Mouse (Mus musculus) midbrain, embryonic 15.5 days (tissue): ENCODE results near the gene Reep3. TPM values are rescaled to one million over a fixed set of nuclear protein-coding genes. Genes with fewer than 3 reads are reported as not detected.

Experiments used
- ATAC-seq: fragments of 200-750 bp; cut with Nextera tagmentation; replicated peaks from 2 replicates; pipeline ENCODE4 v1.8.0; 2017; ENCODE audit warnings: moderate TSS enrichment
- H3K27ac ChIP-seq: fragments of 300-500 bp; sonication (generic); 2 replicates; pipeline ENCODE4 v1.5.1; 2015; ENCODE audit warnings: mild to moderate bottlenecking, inconsistent platforms
- H3K27me3 ChIP-seq: fragments of 300-500 bp; sonication (generic); replicated peaks from 2 replicates; pipeline ENCODE4 v1.6.1; 2015; ENCODE audit warnings: inconsistent platforms
- H3K36me3 ChIP-seq: fragments of 300-500 bp; sonication (generic); replicated peaks from 2 replicates; pipeline ENCODE4 v1.6.1; 2015; ENCODE audit warnings: inconsistent platforms
- H3K4me1 ChIP-seq: fragments of 300-500 bp; sonication (generic); 2 replicates; pipeline ENCODE4 v1.6.1; 2015; ENCODE audit warnings: inconsistent platforms
- H3K4me2 ChIP-seq: fragments of 300-500 bp; sonication (generic); 2 replicates; pipeline ENCODE4 v1.6.1; 2015; ENCODE audit warnings: inconsistent platforms, mild to moderate bottlenecking, moderate library complexity
- H3K4me3 ChIP-seq: fragments of 300-500 bp; sonication (generic); 2 replicates; pipeline ENCODE4 v1.5.1; 2015; ENCODE audit warnings: mild to moderate bottlenecking, inconsistent platforms
- H3K9ac ChIP-seq: fragments of 300-500 bp; sonication (generic); 2 replicates; pipeline ENCODE4 v1.6.1; 2015; ENCODE audit warnings: mild to moderate bottlenecking, inconsistent platforms
- H3K9me3 ChIP-seq: fragments of 300-500 bp; sonication (generic); 2 replicates; pipeline ENCODE4 v1.6.1; 2016; ENCODE audit warnings: inconsistent platforms
- WGBS: fragments of 180-500 bp; shearing (Covaris S2); methylation state at CpG from one replicate; pipeline ENCODE4 v1.1.7; 2015; ENCODE audit warnings: mixed read lengths; 5-methylcytosine and 5-hydroxymethylcytosine counted together
- polyA plus RNA-seq: library from polyadenylated mRNA; unstranded; fragments of >200 nt; fragmentation: Nextera tagmentation; extraction: Ambion mirVana; gene quantifications from 2 replicates; pipeline ENCODE4 v1.2.1, GENCODE M21; 2015

The Reep3 gene
- polyA plus RNA-seq, 1 experiment from 2014 or later = 28.3 TPM

DNA sequence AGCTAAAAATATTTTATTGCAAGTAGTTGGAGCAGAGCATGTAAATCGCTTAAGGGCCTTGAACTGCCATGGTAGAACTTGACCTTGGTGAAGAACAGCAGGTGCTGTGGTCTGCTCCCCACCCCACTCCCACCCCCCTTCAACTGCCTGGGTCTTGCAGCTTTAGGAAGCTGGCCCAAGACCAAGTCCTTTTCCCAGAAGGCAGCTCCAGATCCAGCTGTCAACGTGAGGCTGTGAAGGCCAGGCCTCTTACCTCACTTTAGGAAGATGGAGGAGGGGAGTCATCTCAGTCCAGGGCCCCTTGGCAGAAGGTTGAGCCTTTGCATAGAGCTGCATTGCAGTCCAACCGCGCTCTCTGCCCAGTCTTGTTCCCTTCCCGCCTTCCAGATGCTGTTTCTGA is 102.3 kb downstream of the Reep3 start:
- H3K27ac ChIP-seq = no peak overlapping the region
- H3K4me3 ChIP-seq = no peak overlapping the region
- no peaks in the 10 kb centered on the region for H3K9me3 ChIP-seq
- H3K4me2 ChIP-seq = no peak overlapping the region
- H3K36me3 ChIP-seq = no peaks in the 10 kb centered on the region
- 77% methylated on average over 5 of the region's 5 CpGs for WGBS
- no peaks in the 10 kb centered on the region for H3K27me3 ChIP-seq
- no peak overlapping the region for H3K9ac ChIP-seq
- H3K4me1 ChIP-seq = 0 out of 2 replicates have a peak, but pooled peaks cover 5% of the 10 kb centered on the region
- ATAC-seq = no peak

DNA sequence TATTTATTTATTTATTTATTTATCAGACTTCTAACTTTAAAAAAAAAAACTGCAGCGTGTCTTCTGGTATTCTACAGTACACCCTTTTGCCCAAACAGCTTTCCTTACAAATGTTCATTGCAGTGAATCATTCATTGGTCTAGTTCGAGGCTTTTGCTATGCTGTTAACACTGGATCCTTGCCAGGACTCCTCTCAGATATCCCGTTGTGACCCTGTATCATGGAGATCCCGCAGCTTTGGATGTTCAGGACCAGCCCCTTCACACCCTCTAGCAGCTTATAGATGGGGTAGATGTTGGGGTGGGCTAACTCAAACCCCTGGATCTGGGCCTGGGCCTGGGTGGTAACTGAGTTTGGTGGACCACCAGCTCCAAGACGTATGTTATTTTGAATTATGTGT is 104.2 kb downstream of the Reep3 start:
- no peaks in the 10 kb centered on the region for H3K9me3 ChIP-seq
- no peak for ATAC-seq
- no peak overlapping the region for H3K27ac ChIP-seq
- no peak overlapping the region for H3K4me2 ChIP-seq
- H3K4me1 ChIP-seq = 0 out of 2 replicates have a peak, but pooled peaks cover 5% of the 10 kb centered on the region
- WGBS = 72% methylated on average over 5 of the region's 5 CpGs
- H3K27me3 ChIP-seq = no peaks in the 10 kb centered on the region
- H3K9ac ChIP-seq = no peak overlapping the region
- H3K36me3 ChIP-seq = no peaks in the 10 kb centered on the region
- no peak overlapping the region for H3K4me3 ChIP-seq

DNA sequence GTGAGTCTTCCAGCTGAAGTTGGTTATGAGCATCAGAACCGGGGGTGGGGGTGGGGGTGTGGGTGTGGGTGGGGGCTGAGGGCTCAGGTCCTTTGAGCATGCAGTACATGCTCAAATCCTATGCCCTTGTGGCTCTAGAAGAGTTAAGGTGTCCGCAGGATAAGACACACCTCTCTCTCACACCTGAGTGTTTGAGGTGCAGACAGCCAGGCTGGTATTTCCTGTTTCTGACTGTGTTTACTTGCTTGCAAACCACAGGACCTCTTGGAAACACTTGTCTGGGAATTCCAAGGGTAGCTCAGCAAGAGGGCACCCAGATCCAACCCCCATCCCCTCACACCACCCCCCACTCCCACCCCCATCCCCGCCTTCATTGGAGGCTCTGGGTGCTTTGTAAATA is 106.2 kb downstream of the Reep3 start:
- H3K9ac ChIP-seq = no peak overlapping the region
- no peaks in the 10 kb centered on the region for H3K9me3 ChIP-seq
- H3K4me2 ChIP-seq = no peak overlapping the region
- no peaks in the 10 kb centered on the region for H3K27me3 ChIP-seq
- no peak for ATAC-seq
- no peaks in the 10 kb centered on the region for H3K36me3 ChIP-seq
- H3K27ac ChIP-seq = no peak overlapping the region
- H3K4me3 ChIP-seq = no peak overlapping the region
- WGBS = 81% methylated on average over 2 of the region's 3 CpGs
- H3K4me1 ChIP-seq = 0 out of 2 replicates have a peak, but pooled peaks cover 5% of the 10 kb centered on the region

DNA sequence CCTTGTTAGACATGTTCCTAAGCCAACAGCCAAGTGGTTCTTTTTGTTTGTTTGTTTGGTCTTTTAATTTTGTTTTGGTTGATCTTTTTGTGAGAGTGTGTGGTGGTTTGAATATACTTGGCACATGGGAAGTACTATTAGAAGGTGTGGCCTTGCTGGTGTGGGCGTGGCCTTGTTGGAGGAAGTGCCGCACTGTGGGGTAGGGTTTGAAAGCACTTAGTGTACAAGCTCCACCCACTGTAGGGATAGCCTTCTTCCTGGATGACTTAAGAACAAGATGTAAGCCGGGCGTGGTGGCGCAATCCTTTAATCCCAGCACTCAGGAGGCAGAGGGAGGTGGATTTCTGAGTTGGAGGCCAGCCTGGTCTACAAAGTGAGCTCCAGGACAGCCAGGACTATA is 113.7 kb downstream of the Reep3 start:
- no peak for ATAC-seq
- H3K36me3 ChIP-seq = no peaks in the 10 kb centered on the region
- H3K4me1 ChIP-seq = no peaks in the 10 kb centered on the region
- no peaks in the 10 kb centered on the region for H3K9me3 ChIP-seq
- WGBS = 90% methylated on average over 5 of the region's 5 CpGs
- H3K27me3 ChIP-seq = no peaks in the 10 kb centered on the region
- H3K4me3 ChIP-seq = no peak overlapping the region
- no peak overlapping the region for H3K9ac ChIP-seq
- H3K27ac ChIP-seq = no peak overlapping the region
- no peak overlapping the region for H3K4me2 ChIP-seq

DNA sequence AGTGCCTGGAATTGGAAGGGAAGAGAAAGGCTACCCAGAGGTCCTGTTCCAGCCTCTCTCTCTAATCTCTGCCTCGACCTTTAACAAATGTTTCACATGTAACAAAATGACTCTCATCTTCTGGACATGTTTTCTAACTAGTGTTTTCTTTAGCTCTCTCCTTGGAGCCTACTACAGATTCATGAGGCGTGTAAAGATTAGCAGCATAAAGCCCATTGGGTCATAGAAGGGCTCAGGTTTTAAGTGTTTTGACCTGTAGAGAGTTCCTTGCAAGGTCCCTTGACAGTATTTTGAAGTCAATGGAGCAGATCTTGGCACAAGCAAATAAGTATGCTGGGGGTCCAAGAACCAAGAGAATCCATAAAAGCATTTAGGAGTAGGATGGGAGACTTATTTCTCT is 118.5 kb downstream of the Reep3 start:
- H3K4me2 ChIP-seq = no peak overlapping the region
- ATAC-seq = no peak
- H3K9ac ChIP-seq = no peak overlapping the region
- WGBS = 82% methylated on average over 2 of the region's 2 CpGs
- no peaks in the 10 kb centered on the region for H3K9me3 ChIP-seq
- H3K36me3 ChIP-seq = no peaks in the 10 kb centered on the region
- no peak overlapping the region for H3K4me3 ChIP-seq
- no peak overlapping the region for H3K27ac ChIP-seq
- no peaks in the 10 kb centered on the region for H3K27me3 ChIP-seq
- peaks cover 5% of the 10 kb centered on the region for H3K4me1 ChIP-seq

DNA sequence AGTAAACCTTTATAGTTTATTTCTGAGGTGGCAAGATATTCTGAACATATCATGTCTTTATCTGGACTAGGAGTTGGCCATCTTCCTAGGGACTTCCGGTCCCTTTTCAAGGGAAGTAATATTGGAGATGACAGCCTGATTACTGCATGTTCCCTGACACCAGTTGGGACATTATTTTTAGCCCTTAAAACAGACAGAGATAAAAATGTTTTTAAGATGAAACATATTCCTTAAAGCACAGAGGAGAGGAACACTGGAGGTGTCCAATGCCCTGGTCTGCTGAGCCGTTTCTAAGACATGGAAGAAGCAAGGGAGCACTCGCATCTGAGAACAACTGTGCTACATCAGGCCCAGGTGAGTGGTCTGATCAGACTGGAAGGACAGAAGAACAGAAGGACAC is 119.7 kb downstream of the Reep3 start:
- H3K4me2 ChIP-seq = no peak overlapping the region
- no peak for ATAC-seq
- no peak overlapping the region for H3K4me3 ChIP-seq
- peaks cover 5% of the 10 kb centered on the region for H3K4me1 ChIP-seq
- H3K9ac ChIP-seq = no peak overlapping the region
- H3K27me3 ChIP-seq = no peaks in the 10 kb centered on the region
- no peaks in the 10 kb centered on the region for H3K36me3 ChIP-seq
- WGBS = 93% methylated on average over 3 of the region's 3 CpGs
- no peak overlapping the region for H3K27ac ChIP-seq
- no peaks in the 10 kb centered on the region for H3K9me3 ChIP-seq

DNA sequence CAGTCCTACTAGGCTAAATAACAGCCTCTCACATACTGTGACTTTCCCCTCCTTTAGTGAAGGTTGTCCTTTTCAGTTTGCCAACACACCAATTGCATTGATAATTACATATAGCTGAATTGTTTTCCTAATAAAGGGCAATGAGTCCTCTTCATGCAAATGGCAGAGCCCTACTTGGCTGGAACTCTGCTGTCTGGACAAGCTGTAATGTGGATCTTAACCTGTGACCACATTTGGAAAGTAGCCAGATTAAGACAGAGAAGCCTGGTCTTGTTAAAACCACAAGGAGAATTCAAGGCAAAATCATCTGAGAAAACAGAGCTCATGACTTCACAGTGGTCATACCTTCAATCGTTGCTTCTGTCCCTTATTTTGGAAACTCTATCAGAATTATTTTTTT is 121.3 kb downstream of the Reep3 start:
- H3K27ac ChIP-seq = no peak overlapping the region
- peaks cover 5% of the 10 kb centered on the region for H3K4me1 ChIP-seq
- no peak for ATAC-seq
- no peak overlapping the region for H3K4me2 ChIP-seq
- no peaks in the 10 kb centered on the region for H3K36me3 ChIP-seq
- H3K9me3 ChIP-seq = no peaks in the 10 kb centered on the region
- H3K4me3 ChIP-seq = no peak overlapping the region
- no peak overlapping the region for H3K9ac ChIP-seq
- H3K27me3 ChIP-seq = no peaks in the 10 kb centered on the region
- 84% methylated on average over 1 of the region's 1 CpGs for WGBS

DNA sequence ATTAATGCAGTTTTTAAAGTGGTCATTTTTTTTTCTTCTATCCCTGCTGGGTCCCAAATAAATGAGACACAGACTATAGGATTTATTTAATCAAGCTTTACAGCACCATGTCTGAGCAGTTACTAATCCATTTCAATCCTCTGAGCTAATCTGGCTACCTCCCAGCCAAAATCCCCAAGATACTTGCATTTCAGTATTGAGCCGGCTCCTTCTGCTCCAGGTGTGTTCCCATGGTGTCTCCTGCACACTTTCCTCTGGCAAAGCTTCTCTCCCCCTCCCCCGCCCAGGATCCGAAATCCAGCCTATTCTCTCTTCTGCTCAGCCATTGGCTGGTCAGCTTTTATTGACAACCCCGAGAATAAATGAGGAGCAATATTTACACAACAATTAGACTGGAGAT is 122.3 kb downstream of the Reep3 start:
- no peaks in the 10 kb centered on the region for H3K27me3 ChIP-seq

DNA sequence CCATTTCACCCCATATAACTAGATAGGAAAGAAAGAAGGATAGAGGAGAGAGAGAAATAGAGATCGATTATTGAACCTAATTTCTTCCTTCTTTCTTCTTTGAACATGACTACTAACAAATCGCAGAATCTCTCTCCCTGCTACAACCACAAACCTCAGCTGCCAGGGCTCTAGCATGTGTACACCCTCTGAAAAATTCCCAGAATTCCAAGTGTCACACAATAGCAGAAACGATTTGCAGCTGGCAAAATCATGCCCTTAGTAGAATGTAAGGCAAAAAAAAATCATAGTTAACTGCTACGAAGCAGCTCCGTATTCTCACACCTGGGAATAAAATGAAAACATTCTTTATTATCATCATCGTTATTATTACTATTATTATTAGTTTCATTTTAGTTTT is 122.9 kb downstream of the Reep3 start:
- Histone ChIP-seq H3K4me2 (no peak overlapping the region), H3K4me1 (peaks cover 5% of the 10 kb centered on the region), H3K36me3 (no peaks in the 10 kb centered on the region), H3K9ac (no peak overlapping the region), H3K4me3 (no peak overlapping the region), H3K9me3 (no peaks in the 10 kb centered on the region), H3K27ac (no peak overlapping the region), H3K27me3 (no peaks in the 10 kb centered on the region)
- no peak for ATAC-seq
- WGBS = 76% methylated on average over 6 of the region's 6 CpGs

More for the DNA sequence above, 122.3 kb downstream of the Reep3 start:
- ATAC-seq = no peak
- no peaks in the 10 kb centered on the region for H3K9me3 ChIP-seq
- H3K4me3 ChIP-seq = no peak overlapping the region
- 59% methylated on average over 4 of the region's 4 CpGs for WGBS
- H3K27ac ChIP-seq = no peak overlapping the region
- H3K9ac ChIP-seq = no peak overlapping the region
- no peak overlapping the region for H3K4me2 ChIP-seq
- peaks cover 5% of the 10 kb centered on the region for H3K4me1 ChIP-seq
- no peaks in the 10 kb centered on the region for H3K36me3 ChIP-seq

DNA sequence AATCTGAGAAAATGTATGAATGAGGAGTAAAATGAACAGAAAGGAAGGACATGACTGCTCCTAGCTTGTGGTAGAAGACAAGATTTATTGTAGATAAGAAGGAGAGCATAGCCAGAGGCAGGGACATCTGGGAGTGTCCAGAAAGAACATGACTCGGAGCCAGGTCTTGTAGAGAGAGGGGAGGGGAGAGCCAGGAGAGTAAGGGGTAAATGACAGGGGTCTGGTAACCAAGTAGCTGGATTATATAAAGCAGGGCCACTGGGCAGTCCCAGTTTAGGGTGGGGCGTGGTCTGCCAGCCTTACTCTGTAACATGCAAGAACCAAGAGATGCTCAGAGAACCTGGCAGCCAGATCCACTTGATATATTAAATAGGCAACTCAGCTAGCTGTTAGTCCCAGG is 123.5 kb downstream of the Reep3 start:
- ATAC-seq = no peak
- Histone ChIP-seq H3K4me3 (no peak overlapping the region), H3K27me3 (no peaks in the 10 kb centered on the region), H3K4me2 (no peak overlapping the region), H3K9ac (no peak overlapping the region), H3K9me3 (no peaks in the 10 kb centered on the region), H3K36me3 (no peaks in the 10 kb centered on the region), H3K4me1 (peaks cover 5% of the 10 kb centered on the region), H3K27ac (no peak overlapping the region)
- WGBS = 70% methylated on average over 2 of the region's 2 CpGs

DNA sequence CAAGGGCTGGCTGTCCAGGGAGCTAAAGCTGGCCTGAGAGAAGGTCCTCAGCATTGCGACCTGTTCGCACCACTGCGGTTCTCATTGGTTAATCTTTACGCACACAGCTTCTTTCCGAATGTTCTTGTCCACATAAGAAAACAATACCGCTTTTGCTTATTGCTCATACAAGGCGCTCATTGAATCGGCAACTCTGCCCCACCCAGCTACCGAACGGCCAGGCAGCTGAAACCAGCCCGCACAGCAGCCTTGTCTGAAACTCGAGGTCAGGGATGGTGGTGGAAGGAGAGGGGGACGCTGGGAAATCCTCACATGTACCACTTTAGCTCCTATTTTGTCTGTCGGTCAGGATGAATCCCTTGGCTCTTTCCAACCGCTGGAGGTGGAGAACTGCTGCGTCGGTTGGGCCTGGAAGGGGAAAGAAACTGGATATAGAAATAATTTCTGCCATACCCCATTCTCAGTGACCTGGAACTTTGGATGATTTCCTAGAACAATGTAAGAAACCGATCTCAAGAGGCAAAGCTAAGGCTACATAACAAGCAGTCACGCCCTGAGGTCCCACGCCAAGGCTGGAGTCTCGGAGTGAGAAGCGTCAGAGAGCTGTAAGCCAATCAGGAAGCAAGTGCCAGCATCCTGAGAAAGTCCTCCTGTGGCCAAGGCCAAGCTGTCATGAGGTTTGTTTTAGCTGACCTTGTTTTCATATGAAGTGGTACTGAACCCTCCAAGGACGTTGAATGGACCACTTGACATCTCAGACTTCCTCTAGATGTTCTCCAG is 126.2 kb downstream of the Reep3 start:
- Histone ChIP-seq H3K27me3 (no peaks in the 10 kb centered on the region), H3K4me2 (no peak overlapping the region), H3K9me3 (no peaks in the 10 kb centered on the region), H3K27ac (no peak overlapping the region), H3K9ac (no peak overlapping the region), H3K36me3 (no peaks in the 10 kb centered on the region), H3K4me3 (no peak overlapping the region), H3K4me1 (peaks cover 7% of the 10 kb centered on the region)
- WGBS = 94% methylated on average over 23 of the region's 23 CpGs
- no peak for ATAC-seq

DNA sequence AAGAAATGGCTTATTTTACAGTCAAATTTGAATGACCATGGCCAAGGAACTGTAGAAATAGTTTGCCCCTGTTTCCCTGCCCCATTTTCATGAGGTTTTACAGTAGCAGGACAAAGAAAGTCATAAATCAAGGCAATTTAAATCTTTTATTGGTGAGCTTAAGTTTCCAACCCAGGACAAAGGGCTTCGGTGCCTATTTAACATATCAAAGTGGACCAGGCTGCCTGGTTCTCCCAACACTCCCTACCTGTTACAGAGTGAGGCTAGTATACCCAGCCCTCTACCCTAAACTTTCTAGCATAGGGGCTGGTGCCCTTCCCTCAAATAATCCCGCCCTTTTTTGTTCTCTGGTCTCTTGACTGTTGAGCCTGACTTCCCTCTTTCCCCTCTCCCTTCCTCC is 127.2 kb downstream of the Reep3 start:
- H3K4me2 ChIP-seq = no peak overlapping the region

DNA sequence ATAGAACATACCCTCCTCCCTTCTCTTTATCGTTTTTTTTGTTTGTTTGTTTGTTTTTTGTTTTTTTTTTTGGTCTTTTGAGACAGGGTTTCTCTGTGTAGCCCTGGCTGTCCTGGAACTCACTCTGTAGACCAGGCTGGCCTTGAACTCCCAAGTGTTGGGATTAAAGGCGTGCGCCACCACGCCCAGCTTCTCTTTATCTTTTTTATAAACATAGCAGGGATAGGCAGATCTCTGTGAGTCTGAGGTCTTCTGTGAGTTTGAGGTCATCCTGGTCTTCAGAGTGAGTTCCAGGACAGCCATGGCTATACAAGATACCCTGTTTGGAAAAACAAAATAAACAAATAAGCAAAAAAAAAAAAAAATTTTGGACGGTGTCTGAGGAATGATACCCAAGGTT is 127.7 kb downstream of the Reep3 start:
- 78% methylated on average over 5 of the region's 5 CpGs for WGBS
- no peaks in the 10 kb centered on the region for H3K9me3 ChIP-seq
- H3K9ac ChIP-seq = no peak overlapping the region
- no peaks in the 10 kb centered on the region for H3K27me3 ChIP-seq
- no peak overlapping the region for H3K27ac ChIP-seq
- no peak overlapping the region for H3K4me3 ChIP-seq
- ATAC-seq = no peak
- no peak overlapping the region for H3K4me2 ChIP-seq
- H3K4me1 ChIP-seq = peaks cover 2% of the 10 kb centered on the region; the same call in 1 of the 2 replicates
- H3K36me3 ChIP-seq = no peaks in the 10 kb centered on the region

More for the DNA sequence above, 127.2 kb downstream of the Reep3 start:
- WGBS = 60% methylated on average over 2 of the region's 2 CpGs
- Histone ChIP-seq H3K9ac (no peak overlapping the region), H3K4me1 (peaks cover 7% of the 10 kb centered on the region), H3K27me3 (no peaks in the 10 kb centered on the region), H3K27ac (no peak overlapping the region), H3K36me3 (no peaks in the 10 kb centered on the region), H3K4me3 (no peak overlapping the region), H3K9me3 (no peaks in the 10 kb centered on the region)
- no peak for ATAC-seq
